In the genomic region with DNA sequence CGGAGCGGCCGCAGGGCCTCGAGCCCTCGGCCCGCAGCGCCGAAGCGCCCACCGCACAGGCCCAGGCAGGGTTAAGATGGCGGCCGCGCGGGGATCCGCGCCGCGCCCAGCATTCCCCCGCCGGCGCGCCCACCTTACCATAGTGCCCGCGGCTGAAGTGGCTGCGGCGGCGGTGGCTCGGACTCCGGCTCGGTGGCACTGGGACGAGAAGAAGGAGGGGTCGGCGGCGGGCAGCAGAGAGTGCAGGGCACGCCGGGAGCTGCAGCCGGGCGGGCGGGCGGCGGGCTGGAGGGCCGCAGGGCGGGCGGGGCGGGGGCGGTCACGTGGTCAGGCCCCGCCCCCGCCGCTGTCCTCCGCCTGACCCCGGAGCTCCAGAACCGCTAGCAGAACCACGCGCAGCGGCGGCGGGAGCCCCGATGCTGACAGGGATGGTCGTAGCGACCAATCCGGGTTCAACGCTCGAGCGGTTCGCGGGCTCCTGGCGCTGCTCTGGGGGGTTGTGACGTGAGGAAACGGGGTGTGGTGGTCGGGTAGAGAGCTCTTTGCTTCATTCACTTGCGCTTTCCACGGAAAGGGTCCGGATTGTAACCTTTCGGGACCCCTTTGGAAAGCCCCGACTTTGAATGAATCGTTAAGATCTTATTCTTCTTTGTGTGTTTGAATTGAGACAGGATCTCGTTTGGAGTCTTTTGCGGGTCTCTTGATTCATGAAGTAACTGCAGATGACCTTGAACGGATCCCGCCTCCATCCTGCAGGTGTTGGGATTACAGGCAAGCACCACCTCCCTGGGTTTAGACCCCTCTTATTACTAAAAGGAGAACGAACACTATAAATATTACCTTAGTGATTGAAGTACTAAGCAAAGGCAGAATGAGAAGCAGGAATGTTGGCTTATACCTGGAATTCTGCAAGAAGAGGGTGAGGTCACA, we compare ENCODE assay signal across 8 mouse cellular contexts. TPM values are rescaled to one million over a fixed set of nuclear protein-coding genes. Genes with fewer than 3 reads are reported as not detected.
DNase-seq lines count a peak whose midpoint lies in the region; ATAC-seq lines count a peak whose summit lies in the region.

A gene (minus strand): TSS at position 272 of the 930 bp plus-strand sequence.

- H3K27me3 ChIP-seq in intestine, embryonic 15.5 days (replicated peaks), result no peaks in the 10 kb centered on the region

- ATAC-seq in intestine, embryonic 15.5 days, result peak; percentile 95
- peak; percentile 91 for ATAC-seq in megakaryocyte-erythroid progenitor cell, adult 5-6 weeks (replicated peaks; ENCODE audit: low FRiP score, low TSS enrichment, poor library complexity, severe bottlenecking)

- intact Hi-C loops in gastrocnemius, postnatal 36 days (cut with DNase I), result loop anchor here (2.0 kb wide), 1 partner anchor 28 kb away; no protein-coding TSS in a partner anchor
- intact Hi-C loops in left cerebral cortex, postnatal 14 days (cut with DNase I), result loop anchor here (2.0 kb wide), 1 partner anchor 122 kb away; no protein-coding TSS in a partner anchor

- DNase-seq in adrenal gland, adult 2 months, result peak; percentile 92
- DNase-seq in embryo, embryonic 11 days, result peak; percentile 91
- peak; percentile 68 to 76 for DNase-seq in gastrocnemius, postnatal 36 days
- DNase-seq in left cerebral cortex, postnatal 14 days (ENCODE audit: low spot score in 2 of 2), result peak; percentile 86 to 90
- peak; percentile 89 for DNase-seq in right cerebral cortex, postnatal 14 days
- DNase-seq in urinary bladder, postnatal 25 days (ENCODE audit: low spot score), result peak; percentile 78

- peak within 1 kb of the TSS; percentile 98 for H3K4me3 ChIP-seq in intestine, embryonic 15.5 days (replicated peaks)

- WGBS in intestine, embryonic 15.5 days, result under 1% methylated on average over 81 of the region's 82 CpGs

- peak within 1 kb of the TSS; percentile 66 for H3K4me2 ChIP-seq in intestine, embryonic 15.5 days (replicated peaks)

- H3K9me3 ChIP-seq in intestine, embryonic 15.5 days, result no peaks in the 10 kb centered on the region

- H3K27ac ChIP-seq in intestine, embryonic 15.5 days, result peak within 1 kb of the TSS; percentile 99

- peaks cover 7% of the 10 kb centered on the region; the same call in 1 of the 2 replicates for H3K36me3 ChIP-seq in intestine, embryonic 15.5 days

- H3K4me1 ChIP-seq in intestine, embryonic 15.5 days (replicated peaks), result 0 out of 2 replicates have a peak, but pooled peaks cover 6% of the 10 kb centered on the region

- peak within 1 kb of the TSS; percentile 100 for H3K9ac ChIP-seq in intestine, embryonic 15.5 days

RNA-seq across cellular contexts. Expression of the gene that starts here (rescaled TPM):
- 100 to 1,000 TPM; 110 to 136 TPM for total RNA-seq in adrenal gland, adult 2 months (2021)
- polyA plus RNA-seq in adrenal gland, adult 2 months (2012; rRNA removed), result 1.8 and 3.6 TPM in 2 replicates
- total RNA-seq in gastrocnemius, postnatal 36 days (2021), result 100 to 1,000 TPM; 399 to 476 TPM
- 157 and 174 TPM in 2 replicates for polyA plus RNA-seq in intestine, embryonic 15.5 days (2015; fragmentation: Nextera tagmentation; extraction: Ambion mirVana)
- total RNA-seq in left cerebral cortex, postnatal 14 days (2021), result 100 to 1,000 TPM; 144 to 154 TPM
- 29.8 and 41.6 TPM in 2 replicates for total RNA-seq in megakaryocyte-erythroid progenitor cell, adult 5-6 weeks (2014; fragmentation: Nextera tagmentation)
- 22.7 and 31.5 TPM in 2 replicates for total RNA-seq in megakaryocyte-erythroid progenitor cell, adult 5-6 weeks (2017)

Comparison
In these comparisons a context has a peak if more than half of its experiments do, and no peak if none do; other contexts are left out.
1. Peak in every context shown above with its lines: DNase-seq, ATAC-seq, H3K4me3 ChIP-seq and H3K27ac ChIP-seq.
2. RNA of the gene that starts here (polyA plus RNA-seq): 157 to 174 TPM in intestine, embryonic 15.5 days; 1.8 to 3.6 TPM in adrenal gland, adult 2 months; every median in the first group is over 10 times any median in the second.